Mouse (Mus musculus): ENCODE data around the gene Kcnq2. TPM values are rescaled to one million over a fixed set of nuclear protein-coding genes. Genes with fewer than 3 reads are reported as not detected.

Kcnq2 gene
- 0.04 TPM in 1 of 2 replicates, not detected in the other for polyA plus RNA-seq (2012; rRNA removed; ENCODE audit: low replicate concordance)

DNA sequence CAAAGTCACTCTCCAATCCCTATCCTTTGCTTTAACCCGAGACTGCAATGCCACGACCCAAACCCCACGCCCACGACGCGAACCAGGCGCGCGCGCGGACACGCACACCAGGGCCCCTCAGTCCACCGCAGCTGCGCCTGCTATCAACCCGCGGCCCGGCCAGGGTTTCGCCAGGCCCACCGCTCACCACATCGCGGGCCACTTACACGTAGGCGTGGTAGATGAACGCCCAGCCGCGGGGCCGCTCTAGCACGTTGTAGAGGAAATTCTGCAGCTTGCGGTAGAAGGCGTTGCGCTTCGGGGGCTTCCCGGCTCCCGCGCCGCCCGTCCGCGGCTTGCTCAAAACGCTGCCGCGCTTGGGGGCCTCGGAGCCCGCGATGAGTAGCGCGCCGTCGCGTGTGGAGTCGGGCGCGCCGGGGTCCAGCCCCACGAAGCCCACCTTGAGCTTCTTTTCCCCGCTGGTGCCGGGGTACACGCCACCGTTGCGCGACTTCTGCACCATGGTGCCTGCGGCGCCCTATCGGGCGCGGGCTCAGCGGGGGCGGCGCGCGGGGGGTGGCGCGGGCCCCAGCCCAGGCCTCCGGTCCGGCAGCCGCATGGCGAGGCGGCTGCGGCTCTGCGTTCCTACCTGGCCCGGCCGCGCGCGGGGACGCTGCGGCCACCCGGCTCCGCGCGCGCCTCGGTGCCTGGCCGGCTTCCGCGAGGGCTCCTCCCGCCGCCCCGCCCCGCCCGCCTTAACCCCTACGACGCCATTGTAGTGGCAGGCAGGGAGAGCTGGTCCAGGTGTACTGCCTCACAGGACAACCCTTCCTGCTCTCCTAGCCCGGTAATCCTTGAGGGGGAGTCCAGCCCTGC lies at the start of gene Kcnq2:
Gene Kcnq2 (minus strand): TSS at position 710 of the 855 bp plus-strand sequence.

DNA sequence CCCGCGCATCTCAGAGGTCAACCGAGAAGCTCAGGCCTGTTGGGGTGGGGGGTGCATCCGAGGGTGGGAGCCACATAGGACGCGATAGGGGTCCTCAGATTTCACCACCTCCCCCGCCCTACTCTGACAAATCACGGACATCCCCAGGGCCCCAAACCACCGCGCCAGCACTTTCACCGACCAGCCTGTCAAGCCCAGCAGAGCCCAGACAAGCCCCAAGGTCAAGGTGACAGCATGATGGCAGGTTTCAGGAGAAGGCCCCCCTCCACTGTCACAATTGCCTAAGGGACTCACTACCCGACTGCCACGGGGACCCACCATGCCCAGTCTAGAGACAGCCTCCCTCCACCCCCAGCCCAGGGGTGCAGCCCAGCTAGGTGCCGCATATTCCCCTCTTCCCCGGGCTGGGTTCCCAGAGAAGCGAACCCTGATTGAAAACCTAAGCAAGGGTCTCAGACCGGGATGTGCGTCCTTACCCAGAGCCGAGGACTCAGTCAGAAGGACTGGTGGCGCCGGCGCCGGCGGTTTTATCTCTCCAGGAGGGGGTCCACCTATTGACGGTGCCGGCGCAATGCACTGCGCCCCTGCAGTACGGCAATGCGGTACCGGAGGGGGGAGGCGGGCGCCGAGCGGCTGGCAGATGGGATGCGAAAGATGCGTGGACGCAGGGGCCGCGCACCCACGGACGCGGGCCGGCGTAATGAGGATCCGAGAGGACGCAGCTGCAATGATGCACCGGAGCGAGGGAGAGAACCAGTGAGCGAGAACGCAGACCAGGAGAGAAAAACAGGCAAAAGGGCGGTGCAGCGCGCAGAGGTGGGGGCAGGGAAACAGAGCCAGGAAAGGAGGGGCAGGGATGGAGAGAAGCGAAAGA lies 21.4 kb upstream of the Kcnq2 start, which contains the start of gene Eef1a2:
Gene Eef1a2 (minus strand): TSS at position 767 of the 874 bp plus-strand sequence.

DNA sequence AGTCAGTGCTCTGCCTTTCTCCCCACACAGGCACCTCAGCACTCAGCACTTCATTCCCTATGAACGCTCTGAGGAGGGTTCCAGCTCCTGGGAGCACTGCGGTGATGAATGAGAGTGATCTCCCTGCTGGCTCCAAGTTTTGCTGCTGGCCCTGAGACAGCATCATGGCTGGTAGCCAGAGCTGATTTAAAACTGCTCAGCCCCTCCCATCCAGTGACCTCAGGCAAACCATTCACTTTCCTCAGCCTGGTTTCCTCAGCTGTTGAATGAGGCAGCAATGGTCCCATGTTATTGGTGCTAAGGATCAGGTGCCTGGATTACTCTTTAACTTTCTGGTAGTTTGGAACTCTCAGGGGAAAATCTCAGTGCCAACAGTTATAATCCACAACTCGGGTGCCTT lies 91.7 kb downstream of the Kcnq2 start, which contains the start of gene Chrna4:
Gene Chrna4 (minus strand): TSS at position 110 of the 400 bp plus-strand sequence.

Other genes starting within 250 kb of the Kcnq2 start
- gene Ythdf1, start 214.4 kb downstream of the Kcnq2 start, polyA plus RNA-seq (2012; rRNA removed; ENCODE audit: low replicate concordance): 22.5 and 61.6 TPM in 2 replicates
- not detected in 2 replicates for gene Birc7, start 206.3 kb downstream of the Kcnq2 start, polyA plus RNA-seq (2012; rRNA removed; ENCODE audit: low replicate concordance)
- gene Nkain4, start 180.6 kb downstream of the Kcnq2 start, polyA plus RNA-seq (2012; rRNA removed; ENCODE audit: low replicate concordance): 0.88 and 1.0 TPM in 2 replicates
- 47.7 and 59.1 TPM in 2 replicates for gene Arfgap1, start 168.1 kb downstream of the Kcnq2 start, polyA plus RNA-seq (2012; rRNA removed; ENCODE audit: low replicate concordance)
- gene Col20a1, start 148.8 kb downstream of the Kcnq2 start, polyA plus RNA-seq (2012; rRNA removed; ENCODE audit: low replicate concordance): 2.6 and 3.5 TPM in 2 replicates
- 0.35 TPM in 1 of 2 replicates, not detected in the other for gene Chrna4, start 91.8 kb downstream of the Kcnq2 start, polyA plus RNA-seq (2012; rRNA removed; ENCODE audit: low replicate concordance)
- 0.16 and 238 TPM in 2 replicates for gene Eef1a2, start 21.7 kb upstream of the Kcnq2 start, polyA plus RNA-seq (2012; rRNA removed; ENCODE audit: low replicate concordance)
- gene Ppdpf, start 51.9 kb upstream of the Kcnq2 start, polyA plus RNA-seq (2012; rRNA removed; ENCODE audit: low replicate concordance): 163 and 261 TPM in 2 replicates
- 0.11 and 0.40 TPM in 2 replicates for gene Ptk6, start 67.5 kb upstream of the Kcnq2 start, polyA plus RNA-seq (2012; rRNA removed; ENCODE audit: low replicate concordance)
- 1.4 and 1.9 TPM in 2 replicates for gene Srms, start 77.9 kb upstream of the Kcnq2 start, polyA plus RNA-seq (2012; rRNA removed; ENCODE audit: low replicate concordance)
- 0.27 and 0.34 TPM in 2 replicates for gene Fndc11, start 84.7 kb upstream of the Kcnq2 start, polyA plus RNA-seq (2012; rRNA removed; ENCODE audit: low replicate concordance)
- gene Helz2, start 106.7 kb upstream of the Kcnq2 start, polyA plus RNA-seq (2012; rRNA removed; ENCODE audit: low replicate concordance): 53.0 and 78.8 TPM in 2 replicates
- gene Gmeb2, start 152.7 kb upstream of the Kcnq2 start, polyA plus RNA-seq (2012; rRNA removed; ENCODE audit: low replicate concordance): 25.4 and 31.0 TPM in 2 replicates
- 0.12 and 0.30 TPM in 2 replicates for gene Stmn3, start 179.2 kb upstream of the Kcnq2 start, polyA plus RNA-seq (2012; rRNA removed; ENCODE audit: low replicate concordance)
- gene Rtel1, start 184.4 kb upstream of the Kcnq2 start, polyA plus RNA-seq (2012; rRNA removed; ENCODE audit: low replicate concordance): 39.3 and 60.7 TPM in 2 replicates
- gene Zgpat, start 229.6 kb upstream of the Kcnq2 start, polyA plus RNA-seq (2012; rRNA removed; ENCODE audit: low replicate concordance): 37.8 and 41.8 TPM in 2 replicates
- 32.9 and 45.7 TPM in 2 replicates for gene Arfrp1, start 230.1 kb upstream of the Kcnq2 start, polyA plus RNA-seq (2012; rRNA removed; ENCODE audit: low replicate concordance)
- 90.2 and 175 TPM in 2 replicates for gene Lime1, start 244.8 kb upstream of the Kcnq2 start, polyA plus RNA-seq (2012; rRNA removed; ENCODE audit: low replicate concordance)